Mouse (Mus musculus) kidney, embryonic 14.5 days (tissue): ENCODE measurements at regions not wholly inside any gene's neighbourhood (a gene's known extent, or its start where the extent isn't known, plus 50 kb on each side); places are given as distances from the start of the nearest gene placed in this dataset.

Experiments used
- ATAC-seq: fragments of 200-750 bp; cut with Nextera tagmentation; 2 replicates; pipeline ENCODE4 v1.8.0; 2017; ENCODE audit warnings: moderate number of reproducible peaks, mild to moderate bottlenecking, moderate TSS enrichment, moderate library complexity; ENCODE audit not compliant: low FRiP score, low TSS enrichment
- H3K27ac ChIP-seq: fragments of 300-500 bp; sonication (generic); 2 replicates; pipeline ENCODE4 v1.5.1; 2014; ENCODE audit warnings: low read depth, mild to moderate bottlenecking, low read length, moderate library complexity, mixed read lengths
- H3K27me3 ChIP-seq: fragments of 300-500 bp; sonication (generic); 2 replicates; pipeline ENCODE4 v1.6.1; 2014; ENCODE audit warnings: mild to moderate bottlenecking, low read length; ENCODE audit not compliant: control insufficient read depth, insufficient read depth
- H3K36me3 ChIP-seq: fragments of 300-500 bp; sonication (generic); 2 replicates; pipeline ENCODE4 v1.6.1; 2014; ENCODE audit warnings: low read length, mixed read lengths; ENCODE audit not compliant: control insufficient read depth, insufficient read depth
- H3K4me1 ChIP-seq: fragments of 300-500 bp; sonication (generic); 2 replicates; pipeline ENCODE4 v1.6.1; 2014; ENCODE audit warnings: low read length, mixed read lengths; ENCODE audit not compliant: control insufficient read depth, insufficient read depth
- H3K4me2 ChIP-seq: fragments of 300-500 bp; sonication (generic); replicated peaks from 2 replicates; pipeline ENCODE4 v1.6.1; 2014; ENCODE audit warnings: low read depth, mild to moderate bottlenecking, low read length
- H3K4me3 ChIP-seq: fragments of 300-500 bp; sonication (generic); 2 replicates; pipeline ENCODE4 v1.5.1; 2014; ENCODE audit warnings: mild to moderate bottlenecking, low read length
- H3K9ac ChIP-seq: fragments of 300-500 bp; sonication (generic); 2 replicates; pipeline ENCODE4 v1.6.1; 2014; ENCODE audit warnings: low read depth, mild to moderate bottlenecking, low read length, moderate library complexity
- H3K9me3 ChIP-seq: fragments of 300-500 bp; sonication (generic); 2 replicates; pipeline ENCODE4 v1.6.1; 2016; ENCODE audit warnings: low read length; ENCODE audit not compliant: control insufficient read depth
- WGBS: fragments of 180-500 bp; shearing (Covaris S2); extraction: QIAGEN DNeasy Blood & Tissue Kit; methylation state at CpG from one replicate; pipeline ENCODE4 v1.1.7; 2014; 5-methylcytosine and 5-hydroxymethylcytosine counted together

- 94% methylated on average over 3 of the region's 3 CpGs for WGBS
- ATAC-seq, result no peak
- no peak overlapping the region for H3K9ac ChIP-seq
- H3K27ac ChIP-seq, result no peak overlapping the region
- H3K4me1 ChIP-seq, result no peaks in the 10 kb centered on the region
- H3K9me3 ChIP-seq, result no peaks in the 10 kb centered on the region; the same call in 1 of the 2 replicates
- no peak overlapping the region for H3K4me2 ChIP-seq
- no peaks in the 10 kb centered on the region for H3K36me3 ChIP-seq
- no peaks in the 10 kb centered on the region for H3K27me3 ChIP-seq
- no peak overlapping the region for H3K4me3 ChIP-seq
These were observed 158.3 kb downstream of the Ascl1 start for GRCm38 (mm10) chr10:87335176-87335575.

- Histone ChIP-seq H3K27me3 (no peaks in the 10 kb centered on the region), H3K4me1 (no peaks in the 10 kb centered on the region), H3K4me2 (no peak overlapping the region), H3K4me3 (no peak overlapping the region), H3K27ac (no peak overlapping the region), H3K9ac (no peak overlapping the region), H3K36me3 (no peaks in the 10 kb centered on the region), H3K9me3 (no peaks in the 10 kb centered on the region; the same call in 1 of the 2 replicates)
- no peak for ATAC-seq
- 72% methylated on average over 6 of the region's 6 CpGs for WGBS
These were observed 160.1 kb downstream of the Ascl1 start for GRCm38 (mm10) chr10:87333311-87333710.

- ATAC-seq, result no peak
- H3K36me3 ChIP-seq, result no peaks in the 10 kb centered on the region
- 93% methylated on average over 2 of the region's 2 CpGs for WGBS
These were observed 164.0 kb downstream of the Ascl1 start for GRCm38 (mm10) chr10:87329471-87329870.

GRCm38 (mm10) chr10:87325769-87326168, 167.7 kb downstream of the Ascl1 start:
- H3K4me2 ChIP-seq, result no peak overlapping the region
- H3K27ac ChIP-seq, result no peak overlapping the region
- no peak overlapping the region for H3K4me3 ChIP-seq
- no peaks in the 10 kb centered on the region for H3K9me3 ChIP-seq
- no peak for ATAC-seq
- no peaks in the 10 kb centered on the region for H3K4me1 ChIP-seq
- no peaks in the 10 kb centered on the region for H3K27me3 ChIP-seq
- WGBS, result 70% methylated on average over 6 of the region's 6 CpGs
- H3K36me3 ChIP-seq, result no peaks in the 10 kb centered on the region
- no peak overlapping the region for H3K9ac ChIP-seq

More at GRCm38 (mm10) chr10:87329471-87329870, 164.0 kb downstream of the Ascl1 start:
- no peak overlapping the region for H3K9ac ChIP-seq
- H3K9me3 ChIP-seq, result no peaks in the 10 kb centered on the region
- H3K27me3 ChIP-seq, result no peaks in the 10 kb centered on the region
- H3K4me1 ChIP-seq, result no peaks in the 10 kb centered on the region
- no peak overlapping the region for H3K27ac ChIP-seq
- no peak overlapping the region for H3K4me3 ChIP-seq
- H3K4me2 ChIP-seq, result no peak overlapping the region

- 83% methylated on average over 9 of the region's 9 CpGs for WGBS
- Histone ChIP-seq H3K27ac (no peak overlapping the region), H3K27me3 (no peaks in the 10 kb centered on the region), H3K9ac (no peak overlapping the region), H3K9me3 (no peaks in the 10 kb centered on the region), H3K4me2 (no peak overlapping the region), H3K4me3 (no peak overlapping the region), H3K36me3 (no peaks in the 10 kb centered on the region), H3K4me1 (no peaks in the 10 kb centered on the region)
- ATAC-seq, result no peak
These were observed 168.3 kb downstream of the Ascl1 start for GRCm38 (mm10) chr10:87325143-87325542.

- H3K36me3 ChIP-seq, result no peaks in the 10 kb centered on the region
- no peak; the same call in 1 of the 2 replicates for ATAC-seq
- H3K27ac ChIP-seq, result no peak overlapping the region
- H3K4me2 ChIP-seq, result no peak overlapping the region
- H3K27me3 ChIP-seq, result no peaks in the 10 kb centered on the region
- H3K4me3 ChIP-seq, result no peak overlapping the region
- peaks cover 4% of the 10 kb centered on the region; the same call in 1 of the 2 replicates for H3K9me3 ChIP-seq
- no peaks in the 10 kb centered on the region for H3K4me1 ChIP-seq
- H3K9ac ChIP-seq, result no peak overlapping the region
- 73% methylated on average over 10 of the region's 10 CpGs for WGBS
These were observed 183.8 kb downstream of the Ascl1 start for GRCm38 (mm10) chr10:87309601-87310062.

- WGBS, result 82% methylated on average over 10 of the region's 10 CpGs
- no peak for ATAC-seq
- H3K27ac ChIP-seq, result no peak overlapping the region
- H3K4me1 ChIP-seq, result no peaks in the 10 kb centered on the region
- H3K9ac ChIP-seq, result no peak overlapping the region
- peaks cover 4% of the 10 kb centered on the region; the same call in 1 of the 2 replicates for H3K9me3 ChIP-seq
- no peaks in the 10 kb centered on the region for H3K36me3 ChIP-seq
- H3K27me3 ChIP-seq, result no peaks in the 10 kb centered on the region
- H3K4me3 ChIP-seq, result no peak overlapping the region
- no peak overlapping the region for H3K4me2 ChIP-seq
These were observed 184.6 kb downstream of the Ascl1 start for GRCm38 (mm10) chr10:87308815-87309396.

- ATAC-seq, result peak; percentile 73; the same call in 1 of the 2 replicates
- Histone ChIP-seq H3K4me2 (no peak overlapping the region), H3K9me3 (no peaks in the 10 kb centered on the region), H3K9ac (no peak overlapping the region), H3K4me3 (no peak overlapping the region), H3K27ac (no peak overlapping the region), H3K27me3 (no peaks in the 10 kb centered on the region), H3K36me3 (no peaks in the 10 kb centered on the region), H3K4me1 (0 out of 2 replicates have a peak, but pooled peaks cover 3% of the 10 kb centered on the region)
- WGBS, result 32% methylated on average over 5 of the region's 5 CpGs
These were observed 196.3 kb downstream of the Ascl1 start for GRCm38 (mm10) chr10:87297166-87297565.

- no peak overlapping the region for H3K4me3 ChIP-seq
- no peaks in the 10 kb centered on the region for H3K36me3 ChIP-seq
- H3K4me2 ChIP-seq, result no peak overlapping the region
- H3K27me3 ChIP-seq, result no peaks in the 10 kb centered on the region
- H3K4me1 ChIP-seq, result 0 out of 2 replicates have a peak, but pooled peaks cover 3% of the 10 kb centered on the region
- H3K9ac ChIP-seq, result no peak overlapping the region
- WGBS, result 36% methylated on average over 2 of the region's 2 CpGs
- no peak for ATAC-seq
- H3K9me3 ChIP-seq, result no peaks in the 10 kb centered on the region
- H3K27ac ChIP-seq, result no peak overlapping the region
These were observed 200.1 kb downstream of the Ascl1 start for GRCm38 (mm10) chr10:87293317-87293716.
